Mouse (Mus musculus) lung, embryonic 15.5 days (tissue): ENCODE measurements around the gene Spaca5. TPM values are rescaled to one million over a fixed set of nuclear protein-coding genes. Genes with fewer than 3 reads are reported as not detected.

ENCODE experiments used
- ATAC-seq: fragments of 200-750 bp; cut with Nextera tagmentation; 2 replicates; pipeline ENCODE4 v1.8.0; 2017; ENCODE audit warnings: moderate number of reproducible peaks, borderline replicate concordance; ENCODE audit not compliant: low FRiP score, low TSS enrichment; ENCODE audit errors: extremely low read depth
- H3K27ac ChIP-seq: fragments of 300-500 bp; sonication (generic); 2 replicates; pipeline ENCODE4 v1.5.1; 2015; ENCODE audit warnings: moderate library complexity, mild to moderate bottlenecking, inconsistent platforms
- H3K27me3 ChIP-seq: fragments of 300-500 bp; sonication (generic); 2 replicates; pipeline ENCODE4 v1.6.1; 2015; ENCODE audit warnings: inconsistent platforms
- H3K36me3 ChIP-seq: fragments of 300-500 bp; sonication (generic); 2 replicates; pipeline ENCODE4 v1.6.1; 2015; ENCODE audit warnings: inconsistent platforms
- H3K4me1 ChIP-seq: fragments of 300-500 bp; sonication (generic); 2 replicates; pipeline ENCODE4 v1.6.1; 2015; ENCODE audit warnings: inconsistent platforms
- H3K4me2 ChIP-seq: fragments of 300-500 bp; sonication (generic); 2 replicates; pipeline ENCODE4 v1.6.1; 2015; ENCODE audit warnings: inconsistent platforms, mild to moderate bottlenecking, moderate library complexity
- H3K4me3 ChIP-seq: fragments of 300-500 bp; sonication (generic); 2 replicates; pipeline ENCODE4 v1.5.1; 2015; ENCODE audit warnings: mild to moderate bottlenecking, inconsistent platforms
- H3K9ac ChIP-seq: fragments of 300-500 bp; sonication (generic); 2 replicates; pipeline ENCODE4 v1.6.1; 2015; ENCODE audit warnings: inconsistent platforms
- H3K9me3 ChIP-seq: fragments of 300-500 bp; sonication (generic); 2 replicates; pipeline ENCODE4 v1.6.1; 2016; ENCODE audit warnings: inconsistent platforms
- WGBS: fragments of 180-500 bp; shearing (Covaris S2); methylation state at CpG from one replicate; pipeline ENCODE4 v1.1.7; 2015; 5-methylcytosine and 5-hydroxymethylcytosine counted together
- polyA plus RNA-seq: library from polyadenylated mRNA; unstranded; fragments of >200 nt; fragmentation: Nextera tagmentation; extraction: Ambion mirVana; gene quantifications from 2 replicates; pipeline ENCODE4 v1.2.1, GENCODE M21; 2015

The Spaca5 gene
- not detected in 2 replicates for polyA plus RNA-seq

- no peaks in the 10 kb centered on the region for H3K9me3 ChIP-seq
- H3K4me3 ChIP-seq = no peak within 1 kb of the TSS
- ATAC-seq = no peak
- no peak within 1 kb of the TSS for H3K4me2 ChIP-seq
- no peaks in the 10 kb centered on the region for H3K27me3 ChIP-seq
- no peak within 1 kb of the TSS for H3K27ac ChIP-seq
- H3K4me1 ChIP-seq = no peaks in the 10 kb centered on the region
- no peaks in the 10 kb centered on the region for H3K36me3 ChIP-seq
- H3K9ac ChIP-seq = no peak within 1 kb of the TSS
These were observed at the start of gene Spaca5 for GRCm38 (mm10) chrX:21068106-21068505. TSS of gene Spaca5 (plus strand) at chrX:21068406.

- Histone ChIP-seq H3K27ac (no peak overlapping the region), H3K4me3 (peak overlapping the region; percentile 52), H3K9ac (peak overlapping the region; percentile 42), H3K27me3 (no peaks in the 10 kb centered on the region), H3K9me3 (no peaks in the 10 kb centered on the region), H3K4me1 (no peaks in the 10 kb centered on the region), H3K36me3 (no peaks in the 10 kb centered on the region), H3K4me2 (peak overlapping the region; percentile 52)
- 26% methylated on average over 9 of the region's 9 CpGs for WGBS
- ATAC-seq = peak; percentile 14; the same call in 1 of the 2 replicates
These were observed 6.7 kb upstream of the Spaca5 start for GRCm38 (mm10) chrX:21061460-21061859.

- H3K9me3 ChIP-seq = no peaks in the 10 kb centered on the region
- no peaks in the 10 kb centered on the region for H3K36me3 ChIP-seq
- ATAC-seq = peak; percentile 94; the same call in 1 of the 2 replicates
- H3K27me3 ChIP-seq = no peaks in the 10 kb centered on the region
- 14% methylated on average over 25 of the region's 25 CpGs for WGBS
- no peak within 1 kb of the TSS for H3K27ac ChIP-seq
- peak within 1 kb of the TSS; percentile 52 for H3K4me2 ChIP-seq
- peak within 1 kb of the TSS; percentile 52 for H3K4me3 ChIP-seq
- H3K9ac ChIP-seq = peak within 1 kb of the TSS; percentile 42
- H3K4me1 ChIP-seq = no peaks in the 10 kb centered on the region
These were observed 6.2 kb upstream of the Spaca5 start, which contains the start of gene Zfp182 for GRCm38 (mm10) chrX:21061866-21062543. TSS of gene Zfp182 (minus strand) at chrX:21062316.

GRCm38 (mm10) chrX:21062544-21062890, 5.7 kb upstream of the Spaca5 start:
- no peak overlapping the region for H3K27ac ChIP-seq
- 0 out of 2 replicates have a peak, but pooled peaks have one; percentile 46 for ATAC-seq
- no peaks in the 10 kb centered on the region for H3K27me3 ChIP-seq
- H3K9ac ChIP-seq = no peak overlapping the region
- no peaks in the 10 kb centered on the region for H3K9me3 ChIP-seq
- peak overlapping the region; percentile 45 for H3K4me2 ChIP-seq
- H3K4me3 ChIP-seq = no peak overlapping the region
- no peaks in the 10 kb centered on the region for H3K4me1 ChIP-seq
- no peaks in the 10 kb centered on the region for H3K36me3 ChIP-seq
- WGBS = 71% methylated on average over 3 of the region's 3 CpGs

GRCm38 (mm10) chrX:21088645-21088982, 20.4 kb downstream of the Spaca5 start:
- no peaks in the 10 kb centered on the region for H3K4me1 ChIP-seq
- ATAC-seq = no peak
- H3K9me3 ChIP-seq = no peaks in the 10 kb centered on the region
- H3K27ac ChIP-seq = no peak overlapping the region
- H3K36me3 ChIP-seq = no peaks in the 10 kb centered on the region
- H3K27me3 ChIP-seq = no peaks in the 10 kb centered on the region
- 30% methylated on average over 6 of the region's 6 CpGs for WGBS
- peak overlapping the region; percentile 53 for H3K4me2 ChIP-seq
- no peak overlapping the region for H3K9ac ChIP-seq
- H3K4me3 ChIP-seq = peak overlapping the region; percentile 46

GRCm38 (mm10) chrX:21088983-21089866, 21.0 kb downstream of the Spaca5 start, which contains the start of gene Zfp300:
TSS of gene Zfp300 (minus strand) at chrX:21089527.
- peak within 1 kb of the TSS; percentile 19; the same call in 1 of the 2 replicates for H3K9ac ChIP-seq
- H3K36me3 ChIP-seq = no peaks in the 10 kb centered on the region
- peak within 1 kb of the TSS; percentile 57; the same call in 1 of the 2 replicates for H3K27ac ChIP-seq
- no peaks in the 10 kb centered on the region for H3K27me3 ChIP-seq
- peak; percentile 80; the same call in 1 of the 2 replicates for ATAC-seq
- 16% methylated on average over 27 of the region's 27 CpGs for WGBS
- H3K4me1 ChIP-seq = no peaks in the 10 kb centered on the region
- peak within 1 kb of the TSS; percentile 53 for H3K4me2 ChIP-seq
- peak within 1 kb of the TSS; percentile 46 for H3K4me3 ChIP-seq
- no peaks in the 10 kb centered on the region for H3K9me3 ChIP-seq

GRCm38 (mm10) chrX:21089867-21090239, 21.6 kb downstream of the Spaca5 start:
- H3K27me3 ChIP-seq = no peaks in the 10 kb centered on the region
- H3K9ac ChIP-seq = no peak overlapping the region
- ATAC-seq = no peak
- no peaks in the 10 kb centered on the region for H3K36me3 ChIP-seq
- H3K4me2 ChIP-seq = peak overlapping the region; percentile 53
- no peaks in the 10 kb centered on the region for H3K4me1 ChIP-seq
- H3K9me3 ChIP-seq = no peaks in the 10 kb centered on the region
- H3K27ac ChIP-seq = no peak overlapping the region
- WGBS = 50% methylated on average over 7 of the region's 7 CpGs
- peak overlapping the region; percentile 46; the same call in 1 of the 2 replicates for H3K4me3 ChIP-seq

GRCm38 (mm10) chrX:21115520-21115919, 47.3 kb downstream of the Spaca5 start, which contains the start of gene Ssxa1:
TSS of gene Ssxa1 (plus strand) at chrX:21115820.
- WGBS = 76% methylated on average over 4 of the region's 4 CpGs
- Histone ChIP-seq H3K4me1 (no peaks in the 10 kb centered on the region), H3K27me3 (no peaks in the 10 kb centered on the region), H3K36me3 (no peaks in the 10 kb centered on the region), H3K4me3 (no peak within 1 kb of the TSS), H3K27ac (no peak within 1 kb of the TSS), H3K9me3 (no peaks in the 10 kb centered on the region), H3K9ac (no peak within 1 kb of the TSS), H3K4me2 (no peak within 1 kb of the TSS)
- no peak for ATAC-seq

Other genes with a start within 250 kb of the Spaca5 start
- 26.4 and 27.0 TPM in 2 replicates for gene Timp1, start 198.2 kb upstream of the Spaca5 start, polyA plus RNA-seq
- 0.21 and 0.39 TPM in 2 replicates for gene Syn1, start 147.4 kb upstream of the Spaca5 start, polyA plus RNA-seq
- 7.0 and 7.4 TPM in 2 replicates for gene Cfp, start 136.9 kb upstream of the Spaca5 start, polyA plus RNA-seq
- gene Elk1, start 117.8 kb upstream of the Spaca5 start, polyA plus RNA-seq = 10.9 and 12.5 TPM in 2 replicates
- 49.7 and 49.9 TPM in 2 replicates for gene Uxt, start 106.4 kb upstream of the Spaca5 start, polyA plus RNA-seq
- 5.4 and 5.6 TPM in 2 replicates for gene Zfp182, start 6.1 kb upstream of the Spaca5 start, polyA plus RNA-seq
- gene Zfp300, start 21.1 kb downstream of the Spaca5 start, polyA plus RNA-seq = 1.3 and 1.4 TPM in 2 replicates
- not detected in 2 replicates for gene Ssxa1, start 47.4 kb downstream of the Spaca5 start, polyA plus RNA-seq
- not detected in 2 replicates for gene Gm21876, start 107.2 kb downstream of the Spaca5 start, polyA plus RNA-seq